Mouse (Mus musculus): ENCODE results near the gene Bcl6b.

DNA sequence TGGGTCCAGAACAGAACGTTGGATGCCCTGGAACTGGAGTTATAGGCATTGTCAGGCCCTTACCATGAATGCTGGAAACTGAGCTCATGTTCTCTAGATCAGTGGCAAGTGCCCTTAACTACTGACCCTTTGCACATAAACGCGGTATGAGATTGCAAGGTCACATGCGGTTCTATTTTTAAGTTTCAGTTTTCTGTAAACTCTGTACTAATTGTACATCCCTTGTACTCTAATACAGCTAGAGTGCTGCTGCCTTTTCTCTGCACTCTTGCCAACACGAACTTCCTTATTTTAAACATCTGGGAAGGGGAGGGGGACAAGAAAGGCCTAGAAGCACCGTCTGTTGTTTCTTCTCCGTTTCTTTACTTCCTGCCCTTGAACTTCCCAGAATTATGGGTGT lies 44.5 kb downstream of the Bcl6b start:
- TF ChIP-seq CTCF (IDR thresholded peaks at IDR 0.05; ENCODE audit: low read depth, low read length) (no peak), POLR2AphosphoS5 (IDR thresholded peaks at IDR 0.05; ENCODE audit: insufficient replicate concordance, low read depth, low read length) (no peak), TAL1 (conservative IDR thresholded peaks at IDR 0.05; ENCODE audit: low read depth, low read length) (no peak), GATA1 (IDR thresholded peaks at IDR 0.05; ENCODE audit: borderline replicate concordance, low read length) (no peak), GATA2 (IDR thresholded peaks at IDR 0.05; ENCODE audit: borderline replicate concordance, low read depth, low read length) (no peak)
